Mouse (Mus musculus): Measurements from ENCODE around the gene Mrps7.

Mrps7 gene

GRCm38 (mm10) chr11:115608421-115609399 is 5.0 kb downstream of the Mrps7 start:
- DNase-seq (ENCODE audit: low spot score in 2 of 2): no peak

- DNase-seq (ENCODE audit: low spot score in 2 of 2): no peak
Measured at GRCm38 (mm10) chr11:115609576-115609975, 5.9 kb downstream of the Mrps7 start.

GRCm38 (mm10) chr11:115611173-115611572 is 7.4 kb downstream of the Mrps7 start:
- no peak for DNase-seq (ENCODE audit: low spot score in 2 of 2)

GRCm38 (mm10) chr11:115612059-115612409 is 8.3 kb downstream of the Mrps7 start:
- DNase-seq (ENCODE audit: low spot score in 2 of 2): peak; percentile 78 to 85

- peak; percentile 97 to 99 for DNase-seq (ENCODE audit: low spot score in 2 of 2)
Measured at GRCm38 (mm10) chr11:115612410-115613137, 8.8 kb downstream of the Mrps7 start, which contains the start of gene Mif4gd. Gene Mif4gd, minus strand, starts transcription at chr11:115612969.

- peak in 1 of 2 experiments; percentile 41 for DNase-seq (ENCODE audit: low spot score in 2 of 2)
Measured at GRCm38 (mm10) chr11:115613138-115613945, 9.6 kb downstream of the Mrps7 start.

- DNase-seq (ENCODE audit: low spot score in 2 of 2): no peak
Measured at GRCm38 (mm10) chr11:115614346-115615107, 10.8 kb downstream of the Mrps7 start.

- no peak for DNase-seq (ENCODE audit: low spot score in 2 of 2)
Measured at GRCm38 (mm10) chr11:115615108-115615825, 11.5 kb downstream of the Mrps7 start.

- DNase-seq (ENCODE audit: low spot score in 2 of 2): no peak
Measured at GRCm38 (mm10) chr11:115615875-115616274, 12.2 kb downstream of the Mrps7 start.

- no peak for DNase-seq (ENCODE audit: low spot score in 2 of 2)
Measured at GRCm38 (mm10) chr11:115616371-115616770, 12.6 kb downstream of the Mrps7 start.

- no peak for DNase-seq (ENCODE audit: low spot score in 2 of 2)
Measured at GRCm38 (mm10) chr11:115616893-115617292, 13.2 kb downstream of the Mrps7 start.

- no peak for DNase-seq (ENCODE audit: low spot score in 2 of 2)
Measured at GRCm38 (mm10) chr11:115618001-115618400, 14.3 kb downstream of the Mrps7 start.

GRCm38 (mm10) chr11:115618732-115619516 is 15.2 kb downstream of the Mrps7 start:
- no peak for DNase-seq (ENCODE audit: low spot score in 2 of 2)

GRCm38 (mm10) chr11:115619949-115620348 is 16.2 kb downstream of the Mrps7 start:
- DNase-seq (ENCODE audit: low spot score in 2 of 2): no peak

GRCm38 (mm10) chr11:115623487-115624070 is 19.9 kb downstream of the Mrps7 start:
- DNase-seq (ENCODE audit: low spot score in 2 of 2): peak in 1 of 2 experiments; percentile 15

- DNase-seq (ENCODE audit: low spot score in 2 of 2): no peak
Measured at GRCm38 (mm10) chr11:115625877-115626276, 22.2 kb downstream of the Mrps7 start.

- no peak for DNase-seq (ENCODE audit: low spot score in 2 of 2)
Measured at GRCm38 (mm10) chr11:115626824-115627616, 23.3 kb downstream of the Mrps7 start.

Measured in spleen, postnatal 10 days (tissue).